Mouse (Mus musculus): ENCODE data around the gene Smc3.

DNA sequence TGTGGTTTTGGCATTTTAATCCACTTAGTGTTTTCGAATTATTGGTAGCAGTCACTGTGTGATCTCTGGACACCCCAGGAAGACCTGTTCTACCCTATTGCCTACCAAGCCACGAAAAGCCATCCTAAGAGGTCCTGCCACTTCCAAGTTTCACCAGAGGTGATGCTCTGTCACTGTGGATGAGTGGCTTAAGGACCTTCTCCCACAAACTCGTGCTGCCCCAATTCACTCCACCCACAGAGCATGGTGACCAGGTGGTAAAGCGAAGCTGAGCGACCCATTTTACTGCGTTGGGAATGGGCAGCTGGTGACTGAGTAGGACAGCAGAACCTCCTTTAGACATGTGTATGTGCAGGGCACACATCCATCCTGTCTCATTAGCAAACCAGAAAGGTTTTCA is 49.2 kb downstream of the Smc3 start:
- no peak for TF ChIP-seq POLR2A (IDR thresholded peaks at IDR 0.05; ENCODE audit: low read depth, low read length)
- no peak for TF ChIP-seq USF2 (conservative IDR thresholded peaks at IDR 0.05; ENCODE audit: low read depth, low read length)
- no peak for TF ChIP-seq ETS1 (conservative IDR thresholded peaks at IDR 0.05; ENCODE audit: low read depth, low read length)
- no peak for TF ChIP-seq POLR2AphosphoS2 (IDR thresholded peaks at IDR 0.05; ENCODE audit: low read depth, low read length)
- no peak for TF ChIP-seq GABPA (IDR thresholded peaks at IDR 0.05; ENCODE audit: insufficient replicate concordance, low read depth, low read length)
- no peak for TF ChIP-seq SMC3 (IDR thresholded peaks at IDR 0.05; ENCODE audit: low read depth, low read length)
- no peak for TF ChIP-seq EP300 (IDR thresholded peaks at IDR 0.05; ENCODE audit: low read length)
- no peak for TF ChIP-seq CTCF (conservative IDR thresholded peaks at IDR 0.05 in 1 of 2, IDR thresholded peaks at IDR 0.05 in 1 of 2; ENCODE audit: low read depth in 2 of 2, low read length in 2 of 2)
- no peak for TF ChIP-seq NELFE (IDR thresholded peaks at IDR 0.05; ENCODE audit: low read depth, low read length)
- no peak for TF ChIP-seq HCFC1 (IDR thresholded peaks at IDR 0.05; ENCODE audit: low read depth, low read length)

Data from CH12.LX (cell line).